Mouse (Mus musculus) B cell, adult 2 months (primary cell): ENCODE data around the gene Zmym6.
"Not testable (repeated sequence)": the region's sequence is repeated elsewhere in the genome, so short reads cannot be mapped to it uniquely, and the experiment has no call there.

Experiments used
- DNase-seq, 2 experiments: peaks; one replicate each; pipeline ENCODE4 v3.0.0; 2022

Gene Zmym6

DNA sequence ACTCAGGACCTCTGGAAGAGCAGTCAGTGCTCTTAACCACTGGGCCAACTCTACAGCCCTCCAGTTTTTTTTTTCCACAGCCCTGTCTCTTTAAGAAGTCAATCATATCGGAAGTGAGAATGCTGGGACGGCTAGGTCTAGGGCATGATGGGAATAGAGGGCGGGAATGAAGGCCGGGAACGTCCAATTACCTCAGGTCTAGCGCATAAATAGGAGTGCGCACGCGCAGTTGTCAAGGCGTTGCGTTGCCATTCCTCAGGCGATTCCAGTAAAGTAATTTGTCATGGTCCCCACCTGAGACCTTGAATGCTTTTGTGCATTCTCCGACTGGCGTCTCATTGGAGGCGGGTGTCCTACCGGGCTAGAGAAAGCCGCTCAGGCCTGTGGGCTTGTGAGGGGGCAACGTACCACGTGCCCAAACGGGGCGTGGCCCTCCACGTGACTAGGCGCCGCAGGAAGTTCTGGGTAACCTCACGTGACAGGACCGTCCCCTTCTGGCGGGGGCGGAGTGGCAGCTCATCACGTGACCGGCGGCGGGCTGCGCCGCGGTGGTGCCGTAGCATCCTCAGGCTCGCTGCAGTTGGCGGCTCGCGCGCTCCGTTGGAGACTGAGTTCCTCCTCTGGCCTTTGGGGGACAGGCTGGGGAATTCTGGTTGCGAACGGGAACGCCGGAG is at the start of gene Zmym6:
Zmym6 (plus strand) TSS at position 509 of the 674 bp plus-strand sequence.
- peak; percentile 97 to 98 for DNase-seq

GRCm38 (mm10) chr4:127037158-127037557 is 40.0 kb upstream of the Zmym6 start:
- DNase-seq, result no peak

GRCm38 (mm10) chr4:127037908-127038827 is 39.0 kb upstream of the Zmym6 start:
- no peak for DNase-seq

DNA sequence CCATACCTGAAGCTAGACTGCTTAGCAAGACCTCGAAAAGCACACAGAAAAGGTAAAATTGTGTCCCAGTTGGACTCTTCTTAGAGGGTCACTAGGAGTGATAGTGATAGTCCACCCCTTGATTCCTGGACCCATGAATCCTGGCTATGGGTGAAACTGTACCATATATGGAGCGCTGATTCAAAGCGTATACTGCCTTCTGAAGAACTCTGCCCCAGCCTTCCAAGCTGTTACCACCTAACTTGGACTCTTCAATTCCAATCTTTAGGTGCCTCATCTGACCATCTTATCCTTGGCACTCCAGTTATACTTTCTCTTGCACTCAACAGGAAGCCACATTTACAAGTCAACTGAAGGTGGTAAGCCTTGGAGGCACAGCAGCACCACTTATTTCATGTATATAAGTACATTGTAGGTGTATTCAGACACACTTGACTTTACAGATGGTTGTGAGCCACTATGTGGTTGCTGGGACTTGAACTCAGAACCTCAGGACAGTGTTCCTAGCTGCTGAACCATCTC is 38.3 kb upstream of the Zmym6 start:
- no peak for DNase-seq

- DNase-seq, result no peak
Observed at GRCm38 (mm10) chr4:127039871-127040483, 37.2 kb upstream of the Zmym6 start.

DNA sequence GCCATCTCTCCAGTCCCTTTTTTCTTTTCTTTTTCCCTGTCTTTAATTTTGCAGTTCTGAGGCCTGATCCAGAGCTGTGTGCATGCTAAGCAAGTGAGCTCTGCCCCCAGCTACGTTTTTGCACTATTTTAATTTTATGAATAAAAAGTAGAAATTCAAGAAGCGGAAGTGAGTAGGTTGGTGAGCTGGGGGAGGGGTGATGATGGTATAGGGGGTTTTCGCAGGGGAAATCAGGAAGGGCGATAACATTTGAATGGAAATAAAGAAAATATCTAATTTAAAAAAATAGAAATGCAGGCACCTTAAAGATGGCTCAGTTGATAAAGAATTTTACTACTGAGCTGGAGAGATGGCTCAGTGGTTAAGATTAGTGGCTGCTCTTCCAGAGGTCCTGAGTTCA is 33.6 kb upstream of the Zmym6 start:
- DNase-seq, result peak in 1 of 2 experiments; percentile 24

- DNase-seq, result no peak
Observed at GRCm38 (mm10) chr4:127051121-127051520, 26.1 kb upstream of the Zmym6 start.

DNA sequence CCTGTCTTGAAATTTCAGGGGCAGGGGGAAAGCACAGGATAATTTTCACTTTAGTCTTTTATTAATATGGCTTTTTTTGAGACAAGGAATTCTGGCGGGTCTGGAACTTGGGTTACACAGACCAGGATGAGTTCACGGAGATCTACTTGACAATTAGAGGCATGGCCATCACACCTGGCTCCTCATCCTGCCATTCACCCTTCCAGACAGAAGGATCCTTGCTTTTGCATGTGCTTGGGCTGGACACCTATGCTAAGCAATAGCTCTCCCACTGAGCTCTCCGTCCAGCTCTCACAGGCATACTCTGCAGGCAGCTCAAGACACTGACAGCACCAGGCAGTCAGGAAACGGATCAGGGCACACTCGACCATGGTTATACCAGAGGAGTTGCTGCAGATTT is 24.1 kb upstream of the Zmym6 start:
- no peak for DNase-seq

DNA sequence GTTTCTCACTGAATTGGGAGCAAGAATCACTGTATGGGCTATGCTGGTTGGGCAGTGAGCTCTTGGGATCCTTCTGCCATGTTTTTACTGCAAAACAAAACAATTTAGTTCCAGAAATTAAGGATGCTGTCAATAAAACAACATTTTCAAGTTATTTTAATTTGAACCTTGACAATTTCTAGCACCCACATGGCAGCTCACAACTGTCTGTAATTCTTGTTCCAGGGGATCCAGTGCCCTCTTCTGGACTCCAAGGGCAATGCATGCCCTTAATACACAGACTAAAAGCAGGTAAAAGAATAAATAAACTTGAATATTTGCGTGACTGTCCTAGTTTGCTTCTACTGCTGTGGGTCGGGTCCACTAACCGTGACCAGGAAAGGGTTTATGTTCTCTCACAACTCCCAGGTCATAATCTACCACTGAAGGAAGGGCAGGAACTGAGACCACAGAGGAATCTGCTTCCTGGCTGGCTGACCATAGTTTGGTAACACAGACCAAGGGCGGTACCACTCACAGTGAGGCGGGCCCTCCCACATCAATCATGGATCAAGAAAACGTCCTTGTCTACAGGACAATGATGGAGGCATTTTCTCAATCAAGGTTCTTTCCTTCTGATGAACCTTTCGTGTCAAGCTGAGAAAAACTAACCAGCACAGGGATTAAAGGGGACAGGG is 22.5 kb upstream of the Zmym6 start:
- DNase-seq, result peak in 1 of 2 experiments; percentile 18

GRCm38 (mm10) chr4:127060585-127061290 is 16.4 kb upstream of the Zmym6 start, which contains the start of gene Zmym1:
Zmym1 (minus strand) TSS chr4:127061152.
- DNase-seq, result peak; percentile 95

- no peak for DNase-seq
Observed at GRCm38 (mm10) chr4:127064051-127064450, 13.1 kb upstream of the Zmym6 start.

DNA sequence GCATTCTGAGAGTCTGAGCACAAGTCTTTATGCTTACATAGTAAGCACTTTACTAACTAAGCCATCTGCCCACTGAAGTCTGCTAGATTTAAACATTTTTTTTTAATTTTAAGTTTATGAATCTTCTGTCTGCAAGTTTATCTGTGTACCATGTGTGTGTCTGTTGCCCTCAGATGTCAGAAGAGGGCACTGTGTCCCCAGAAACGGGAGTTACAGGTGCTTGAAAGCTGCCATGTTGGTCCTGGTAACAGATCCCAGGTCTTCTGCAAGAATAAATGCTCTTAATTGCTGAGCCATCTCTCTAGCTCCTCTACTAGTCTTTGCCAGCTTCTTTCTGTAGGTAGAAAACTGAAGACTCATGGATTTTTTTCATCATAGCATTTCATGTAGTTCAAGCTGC is 2.3 kb upstream of the Zmym6 start:
- DNase-seq, result peak in 1 of 2 experiments; percentile 7

DNA sequence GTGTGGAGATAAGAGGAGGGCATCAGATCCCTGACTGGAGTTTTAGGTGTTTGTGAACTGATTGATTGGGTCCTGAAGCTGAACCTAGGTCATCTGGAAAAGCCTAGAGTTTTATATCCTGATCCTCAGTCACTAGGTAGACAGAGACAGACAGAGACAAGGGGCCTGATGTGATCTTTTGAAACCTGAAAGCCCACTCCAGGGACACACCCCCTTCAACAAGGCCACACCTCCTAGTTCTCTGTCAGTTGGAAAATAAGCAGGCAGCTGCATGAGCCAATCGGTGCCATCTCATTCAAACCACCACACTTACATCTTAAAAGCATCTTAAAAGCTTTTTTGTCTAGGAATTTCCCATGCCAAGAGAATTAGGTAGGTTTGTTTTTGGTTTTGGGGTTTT is 3.6 kb downstream of the Zmym6 start:
- no peak for DNase-seq

GRCm38 (mm10) chr4:127083131-127083530 is 5.9 kb downstream of the Zmym6 start:
- no peak for DNase-seq

DNA sequence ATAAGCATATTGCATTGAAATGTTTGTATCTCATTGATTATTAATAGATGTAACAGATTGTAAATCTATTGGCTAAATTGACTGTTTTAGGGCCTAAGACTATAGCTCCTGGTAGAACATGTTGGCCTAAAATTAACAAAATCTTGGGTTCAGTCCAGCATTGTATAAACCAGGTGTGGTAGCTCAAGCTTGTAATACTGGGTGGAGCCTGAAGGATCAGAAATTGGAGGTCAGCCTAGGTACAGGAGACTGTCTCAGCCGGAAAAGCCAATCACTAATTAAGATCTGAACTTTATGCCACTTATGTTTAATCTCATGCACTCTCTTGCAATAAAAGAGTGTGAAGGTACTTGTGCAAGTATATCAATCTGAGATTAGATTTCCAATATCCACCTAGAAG is 8.6 kb downstream of the Zmym6 start:
- no peak for DNase-seq

DNA sequence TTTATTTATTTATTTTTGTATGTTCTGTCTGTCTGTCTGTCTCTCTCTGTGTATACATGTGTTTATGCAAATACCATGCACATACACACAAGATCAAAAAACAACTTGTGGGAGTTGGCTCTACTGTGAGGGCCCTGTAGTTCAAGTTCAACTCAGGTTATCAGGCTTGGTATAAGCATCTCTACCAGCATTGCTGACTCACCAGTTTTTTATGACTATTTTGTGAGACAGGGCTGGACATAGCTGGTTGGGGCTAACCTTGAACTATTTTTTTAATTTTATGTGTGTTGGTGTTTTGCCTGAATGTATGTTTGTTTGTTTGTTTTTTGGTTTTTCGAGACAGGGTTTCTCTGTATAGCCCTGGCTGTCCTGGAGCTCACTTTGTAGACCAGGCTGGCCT is 14.0 kb downstream of the Zmym6 start:
- no peak for DNase-seq

DNA sequence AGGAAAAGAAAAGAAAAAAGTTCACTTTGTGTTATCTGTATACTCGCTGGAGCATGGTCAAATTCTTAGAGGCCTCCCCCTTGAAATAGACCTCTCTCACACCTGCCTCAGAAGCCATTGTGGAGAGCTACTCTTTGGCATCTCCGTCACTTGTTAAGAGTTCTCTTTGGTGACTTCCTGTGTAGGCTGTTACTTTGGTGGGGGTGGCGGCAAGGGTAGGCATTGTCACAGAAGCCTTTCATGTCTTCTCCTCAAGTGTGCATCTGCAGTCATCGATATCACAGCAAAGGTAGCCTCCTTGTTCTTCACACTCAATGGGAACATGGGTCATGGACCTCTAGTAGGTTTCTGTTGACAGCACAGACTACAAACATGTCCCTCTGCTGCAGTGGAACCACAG is 17.9 kb downstream of the Zmym6 start:
- no peak for DNase-seq

DNA sequence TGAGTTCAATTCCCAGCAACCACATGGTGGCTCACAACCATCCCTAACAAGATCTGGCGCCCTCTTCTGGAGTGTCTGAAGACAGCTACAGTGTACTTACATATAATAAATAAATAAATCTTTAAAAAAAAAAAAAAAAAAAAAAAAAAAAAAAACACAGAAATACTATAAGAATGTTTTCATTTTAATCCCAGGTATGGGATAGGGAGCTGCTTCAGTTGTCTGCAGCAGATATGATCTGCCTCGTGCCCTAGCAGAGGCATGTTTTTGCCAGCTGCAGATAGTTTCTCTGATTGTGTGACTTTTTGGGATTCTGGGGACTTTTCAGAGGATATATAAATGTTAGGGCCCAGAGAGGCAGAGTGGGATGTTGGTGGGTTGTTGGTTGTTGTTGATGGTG is 22.4 kb downstream of the Zmym6 start:
- DNase-seq, result not testable (repeated sequence)

DNA sequence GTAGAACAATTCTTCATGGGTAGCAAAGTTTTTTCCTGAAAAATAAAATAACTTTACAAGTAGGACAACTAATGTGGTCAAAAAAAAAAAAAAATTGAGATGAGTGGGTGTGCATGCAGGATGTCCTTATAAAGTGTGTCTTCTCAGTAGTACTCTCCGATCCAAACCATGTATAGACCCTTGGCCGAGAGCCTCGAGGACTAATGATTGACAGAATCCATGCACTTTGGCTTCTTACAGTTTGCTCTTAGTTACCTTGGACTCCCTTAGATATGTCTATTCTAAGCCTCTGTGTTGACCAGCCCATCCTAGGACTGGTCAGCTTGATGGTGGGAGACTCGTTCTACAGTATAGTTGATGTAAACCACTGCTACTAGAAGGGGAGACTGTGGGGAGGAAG is 30.4 kb downstream of the Zmym6 start:
- DNase-seq, result no peak

DNA sequence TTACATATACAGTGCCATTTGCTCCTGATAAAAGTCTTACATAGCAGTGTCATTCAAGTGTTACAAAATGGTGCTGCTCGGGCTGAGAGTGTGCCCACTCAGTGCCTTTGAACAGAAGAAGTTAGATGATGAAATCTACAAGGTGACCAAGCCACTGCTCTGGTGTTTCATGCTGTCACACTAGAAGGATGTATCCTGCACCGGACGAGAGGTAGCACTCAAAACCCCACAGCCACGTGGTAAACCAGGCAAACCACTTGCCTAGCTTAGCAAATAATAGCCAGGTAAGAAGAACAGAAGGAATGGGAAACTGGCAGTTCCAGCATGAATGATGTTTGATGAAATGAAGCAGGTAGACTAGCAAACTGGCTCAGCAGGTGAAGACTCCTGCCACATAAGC is 33.4 kb downstream of the Zmym6 start:
- no peak for DNase-seq

DNA sequence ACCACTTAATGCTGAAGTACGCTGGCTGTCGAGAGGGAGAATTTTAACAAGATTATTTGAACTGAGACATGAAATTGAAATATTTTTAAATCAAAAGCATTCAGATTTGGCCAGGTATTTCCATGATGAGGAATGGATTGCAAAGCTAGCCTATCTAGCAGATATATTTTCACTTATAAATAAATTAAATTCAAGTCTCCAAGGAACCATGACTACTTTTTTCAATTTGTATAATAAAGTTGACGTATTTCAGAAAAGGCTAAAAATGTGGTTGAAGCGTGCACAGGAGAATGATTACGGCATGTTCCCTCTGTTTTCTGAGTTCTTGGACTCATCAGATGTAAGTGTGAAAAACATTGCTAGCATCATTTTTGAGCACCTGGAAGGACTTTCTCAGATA is 46.2 kb downstream of the Zmym6 start, which contains the start of gene Tmem35b:
Tmem35b (plus strand) TSS at position 301 of the 400 bp plus-strand sequence.
- no peak for DNase-seq

DNA sequence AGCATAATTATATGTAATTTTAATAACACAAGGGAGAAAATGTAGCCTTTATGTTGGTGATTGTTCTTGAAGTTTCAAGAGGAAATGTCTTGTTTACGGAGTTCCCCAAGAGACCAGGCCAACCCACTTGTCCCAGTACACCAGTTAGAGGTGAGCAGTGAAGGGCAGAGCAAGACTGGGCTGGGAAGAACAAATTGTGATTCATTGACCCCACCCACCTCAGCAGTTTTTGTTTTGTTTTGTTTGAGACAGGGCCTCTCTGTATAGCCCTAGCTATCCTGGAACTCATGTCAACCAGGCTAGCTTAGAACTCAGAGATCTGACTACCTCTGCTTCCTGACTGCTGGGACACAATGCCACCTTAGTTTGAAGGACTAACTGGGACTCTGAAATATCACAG is 47.1 kb downstream of the Zmym6 start:
- no peak for DNase-seq
